Mouse (Mus musculus) intestine, embryonic 15.5 days (tissue): ENCODE measurements around the gene Sec61b. TPM values are rescaled to one million over a fixed set of nuclear protein-coding genes. Genes with fewer than 3 reads are reported as not detected.
A peak's percentile ranks its signal among the peaks of the same experiment; 100 is the strongest.

Experiments used
- ATAC-seq: fragments of 200-750 bp; cut with Nextera tagmentation; 2 replicates; pipeline ENCODE4 v1.8.0; 2017; ENCODE audit warnings: moderate TSS enrichment, moderate library complexity
- H3K27ac ChIP-seq: fragments of 300-500 bp; sonication (generic); 2 replicates; pipeline ENCODE4 v1.5.1; 2015; ENCODE audit warnings: mild to moderate bottlenecking, inconsistent platforms
- H3K27me3 ChIP-seq: fragments of 300-500 bp; sonication (generic); replicated peaks from 2 replicates; pipeline ENCODE4 v1.6.1; 2015; ENCODE audit warnings: inconsistent platforms
- H3K36me3 ChIP-seq: fragments of 300-500 bp; sonication (generic); 2 replicates; pipeline ENCODE4 v1.6.1; 2015; ENCODE audit warnings: inconsistent platforms
- H3K4me1 ChIP-seq: fragments of 300-500 bp; sonication (generic); replicated peaks from 2 replicates; pipeline ENCODE4 v1.6.1; 2015; ENCODE audit warnings: inconsistent platforms
- H3K4me2 ChIP-seq: fragments of 300-500 bp; sonication (generic); replicated peaks from 2 replicates; pipeline ENCODE4 v1.6.1; 2015; ENCODE audit warnings: mild to moderate bottlenecking, inconsistent platforms
- H3K4me3 ChIP-seq: fragments of 300-500 bp; sonication (generic); replicated peaks from 2 replicates; pipeline ENCODE4 v1.5.1; 2015; ENCODE audit warnings: inconsistent platforms
- H3K9ac ChIP-seq: fragments of 300-500 bp; sonication (generic); 2 replicates; pipeline ENCODE4 v1.6.1; 2015; ENCODE audit warnings: inconsistent platforms
- H3K9me3 ChIP-seq: fragments of 300-500 bp; sonication (generic); 2 replicates; pipeline ENCODE4 v1.6.1; 2016; ENCODE audit warnings: inconsistent platforms
- WGBS: fragments of 180-500 bp; shearing (Covaris S2); methylation state at CpG from one replicate; pipeline ENCODE4 v1.1.7; 2015; 5-methylcytosine and 5-hydroxymethylcytosine counted together
- polyA plus RNA-seq: library from polyadenylated mRNA; unstranded; fragments of >200 nt; fragmentation: Nextera tagmentation; extraction: Ambion mirVana; gene quantifications from 2 replicates; pipeline ENCODE4 v1.2.1, GENCODE M21; 2015

Gene Sec61b
- polyA plus RNA-seq, 1 experiment from 2014 or later = 430 TPM

GRCm38 (mm10) chr4:47448526-47448925 is 25.9 kb upstream of the Sec61b start:
- Histone ChIP-seq H3K9me3 (no peaks in the 10 kb centered on the region), H3K27ac (no peak overlapping the region), H3K4me2 (no peak overlapping the region), H3K36me3 (no peaks in the 10 kb centered on the region), H3K4me1 (no peaks in the 10 kb centered on the region), H3K4me3 (no peak overlapping the region), H3K27me3 (0 out of 2 replicates have a peak, but pooled peaks cover 5% of the 10 kb centered on the region), H3K9ac (no peak overlapping the region)
- 88% methylated on average over 3 of the region's 3 CpGs for WGBS
- no peak for ATAC-seq

GRCm38 (mm10) chr4:47449116-47449515 is 25.3 kb upstream of the Sec61b start:
- no peaks in the 10 kb centered on the region for H3K4me1 ChIP-seq
- no peak overlapping the region for H3K27ac ChIP-seq
- H3K9ac ChIP-seq = no peak overlapping the region
- WGBS = 48% methylated on average over 5 of the region's 5 CpGs
- no peaks in the 10 kb centered on the region for H3K36me3 ChIP-seq
- ATAC-seq = no peak
- H3K9me3 ChIP-seq = no peaks in the 10 kb centered on the region
- 0 out of 2 replicates have a peak, but pooled peaks cover 5% of the 10 kb centered on the region for H3K27me3 ChIP-seq
- no peak overlapping the region for H3K4me2 ChIP-seq
- H3K4me3 ChIP-seq = no peak overlapping the region

- H3K27me3 ChIP-seq = 0 out of 2 replicates have a peak, but pooled peaks cover 5% of the 10 kb centered on the region
- H3K4me2 ChIP-seq = no peak overlapping the region
- H3K9ac ChIP-seq = no peak overlapping the region
- H3K4me3 ChIP-seq = no peak overlapping the region
- no peaks in the 10 kb centered on the region for H3K9me3 ChIP-seq
- H3K27ac ChIP-seq = no peak overlapping the region
- WGBS = 32% methylated on average over 18 of the region's 18 CpGs
- no peak for ATAC-seq
- no peaks in the 10 kb centered on the region for H3K36me3 ChIP-seq
- no peaks in the 10 kb centered on the region for H3K4me1 ChIP-seq
Measured at GRCm38 (mm10) chr4:47449586-47450522, 24.6 kb upstream of the Sec61b start.

GRCm38 (mm10) chr4:47467196-47467595 is 7.3 kb upstream of the Sec61b start:
- no peak overlapping the region for H3K9ac ChIP-seq
- no peaks in the 10 kb centered on the region for H3K9me3 ChIP-seq
- no peak for ATAC-seq
- H3K4me3 ChIP-seq = no peak overlapping the region
- no peaks in the 10 kb centered on the region for H3K27me3 ChIP-seq
- no peaks in the 10 kb centered on the region for H3K4me1 ChIP-seq
- H3K4me2 ChIP-seq = no peak overlapping the region
- peaks cover 43% of the 10 kb centered on the region for H3K36me3 ChIP-seq
- H3K27ac ChIP-seq = no peak overlapping the region
- WGBS = 88% methylated on average over 2 of the region's 2 CpGs

GRCm38 (mm10) chr4:47473586-47473967 is 881 bp upstream of the Sec61b start:
- ATAC-seq = no peak
- Histone ChIP-seq H3K36me3 (peaks cover 37% of the 10 kb centered on the region), H3K27me3 (no peaks in the 10 kb centered on the region), H3K27ac (peak overlapping the region; percentile 96), H3K9me3 (no peaks in the 10 kb centered on the region), H3K9ac (peak overlapping the region; percentile 89), H3K4me1 (peaks cover 9% of the 10 kb centered on the region), H3K4me3 (peak overlapping the region; percentile 94), H3K4me2 (peak overlapping the region; percentile 71)
- 3% methylated on average over 11 of the region's 14 CpGs for WGBS

- no peaks in the 10 kb centered on the region for H3K9me3 ChIP-seq
- H3K4me2 ChIP-seq = peak overlapping the region; percentile 71
- 10% methylated on average over 31 of the region's 31 CpGs for WGBS
- peak overlapping the region; percentile 89 for H3K9ac ChIP-seq
- H3K27ac ChIP-seq = peak overlapping the region; percentile 96
- H3K4me3 ChIP-seq = peak overlapping the region; percentile 94
- peak; percentile 38 for ATAC-seq
- H3K27me3 ChIP-seq = no peaks in the 10 kb centered on the region
- H3K36me3 ChIP-seq = peaks cover 27% of the 10 kb centered on the region
- peaks cover 9% of the 10 kb centered on the region for H3K4me1 ChIP-seq
Measured at GRCm38 (mm10) chr4:47474730-47475643, 529 bp downstream of the Sec61b start.

GRCm38 (mm10) chr4:47477539-47477938 is 3.1 kb downstream of the Sec61b start:
- Histone ChIP-seq H3K4me1 (peaks cover 9% of the 10 kb centered on the region), H3K27ac (no peak overlapping the region), H3K9ac (no peak overlapping the region), H3K4me3 (no peak overlapping the region), H3K4me2 (no peak overlapping the region), H3K9me3 (no peaks in the 10 kb centered on the region), H3K36me3 (peaks cover 24% of the 10 kb centered on the region), H3K27me3 (no peaks in the 10 kb centered on the region)
- no peak for ATAC-seq
- 92% methylated on average over 6 of the region's 6 CpGs for WGBS

- no peak overlapping the region for H3K9ac ChIP-seq
- WGBS = 93% methylated on average over 13 of the region's 13 CpGs
- H3K4me2 ChIP-seq = no peak overlapping the region
- peaks cover 28% of the 10 kb centered on the region for H3K36me3 ChIP-seq
- H3K27ac ChIP-seq = no peak overlapping the region
- no peak for ATAC-seq
- no peak overlapping the region for H3K4me3 ChIP-seq
- peaks cover 6% of the 10 kb centered on the region for H3K4me1 ChIP-seq
- no peaks in the 10 kb centered on the region for H3K27me3 ChIP-seq
- no peaks in the 10 kb centered on the region for H3K9me3 ChIP-seq
Measured at GRCm38 (mm10) chr4:47480095-47480494, 5.6 kb downstream of the Sec61b start.

GRCm38 (mm10) chr4:47480576-47480975 is 6.1 kb downstream of the Sec61b start:
- H3K9me3 ChIP-seq = no peaks in the 10 kb centered on the region
- ATAC-seq = no peak
- 95% methylated on average over 9 of the region's 9 CpGs for WGBS
- peaks cover 2% of the 10 kb centered on the region for H3K4me1 ChIP-seq
- no peak overlapping the region for H3K27ac ChIP-seq
- no peak overlapping the region for H3K9ac ChIP-seq
- no peak overlapping the region for H3K4me3 ChIP-seq
- H3K4me2 ChIP-seq = no peak overlapping the region
- H3K36me3 ChIP-seq = peaks cover 28% of the 10 kb centered on the region
- H3K27me3 ChIP-seq = no peaks in the 10 kb centered on the region

GRCm38 (mm10) chr4:47491243-47491642 is 16.8 kb downstream of the Sec61b start:
- no peak for ATAC-seq
- Histone ChIP-seq H3K27ac (no peak overlapping the region), H3K4me2 (no peak overlapping the region), H3K4me1 (0 out of 2 replicates have a peak, but pooled peaks cover 5% of the 10 kb centered on the region), H3K9ac (no peak overlapping the region), H3K9me3 (no peaks in the 10 kb centered on the region), H3K36me3 (no peaks in the 10 kb centered on the region), H3K4me3 (no peak overlapping the region), H3K27me3 (no peaks in the 10 kb centered on the region)
- 84% methylated on average over 6 of the region's 6 CpGs for WGBS

- H3K4me3 ChIP-seq = no peak overlapping the region
- no peak overlapping the region for H3K27ac ChIP-seq
- no peak for ATAC-seq
- no peaks in the 10 kb centered on the region for H3K36me3 ChIP-seq
- 0 out of 2 replicates have a peak, but pooled peaks cover 5% of the 10 kb centered on the region for H3K4me1 ChIP-seq
- 45% methylated on average over 12 of the region's 12 CpGs for WGBS
- no peak overlapping the region for H3K9ac ChIP-seq
- H3K9me3 ChIP-seq = no peaks in the 10 kb centered on the region
- H3K27me3 ChIP-seq = no peaks in the 10 kb centered on the region
- H3K4me2 ChIP-seq = no peak overlapping the region
Measured at GRCm38 (mm10) chr4:47492311-47493086, 18.0 kb downstream of the Sec61b start.
